Mouse (Mus musculus): ENCODE measurements around the gene Rnf224. TPM values are rescaled to one million over a fixed set of nuclear protein-coding genes. Genes with fewer than 3 reads are reported as not detected.

Rnf224 gene
- total and polyA plus RNA-seq, 3 experiments: 0.10 TPM; not detected in 2

DNA sequence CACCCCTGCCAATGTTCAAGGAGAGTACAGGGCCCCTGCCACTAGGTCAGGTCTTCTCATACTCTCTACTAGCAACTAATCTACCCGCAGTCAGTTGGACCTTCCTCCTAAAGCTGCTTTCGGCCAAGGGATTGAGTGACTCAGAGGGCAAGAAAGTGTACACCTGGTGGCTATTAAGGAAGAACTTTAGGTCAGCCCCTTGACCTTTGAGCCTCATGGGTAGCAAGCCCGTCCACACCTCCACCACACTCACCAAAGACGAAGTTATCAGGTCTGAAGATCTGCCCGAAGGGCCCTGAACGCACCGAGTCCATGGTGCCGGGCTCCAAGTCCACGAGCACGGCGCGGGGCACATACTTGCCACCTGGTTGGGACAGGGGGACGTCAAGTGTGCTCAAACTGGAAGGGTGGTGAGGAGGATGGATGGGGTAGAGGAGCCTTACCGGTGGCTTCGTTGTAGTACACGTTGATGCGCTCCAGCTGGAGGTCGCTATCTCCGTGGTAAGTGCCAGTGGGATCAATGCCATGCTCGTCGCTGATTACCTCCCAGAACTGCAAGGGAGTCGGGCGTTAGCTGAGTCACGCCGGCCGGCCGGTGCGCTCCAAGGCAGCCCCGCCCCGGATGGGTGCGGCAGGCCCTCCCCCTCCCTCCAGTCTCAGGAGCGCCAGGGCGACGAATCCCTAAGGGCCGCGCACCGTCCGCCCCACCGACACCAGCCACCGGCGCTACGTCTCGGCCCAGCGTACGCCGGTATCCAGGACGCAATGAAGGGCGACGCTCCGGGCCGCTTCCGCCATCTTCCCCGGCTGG lies 12.7 kb downstream of the Rnf224 start (continued):
- TF ChIP-seq NELFE (IDR thresholded peaks at IDR 0.05; ENCODE audit: low read depth, low read length): no peak
- no peak for TF ChIP-seq SMC3 (IDR thresholded peaks at IDR 0.05; ENCODE audit: low read depth, low read length)
- peak; percentile 31; the same call in 1 of the 2 replicates for TF ChIP-seq TBP (IDR thresholded peaks at IDR 0.05; ENCODE audit: low read depth, low read length)
- peak; percentile 59; the same call in 1 of the 2 replicates for TF ChIP-seq MAFK (IDR thresholded peaks at IDR 0.05; ENCODE audit: borderline replicate concordance, low read depth, low read length)

DNA sequence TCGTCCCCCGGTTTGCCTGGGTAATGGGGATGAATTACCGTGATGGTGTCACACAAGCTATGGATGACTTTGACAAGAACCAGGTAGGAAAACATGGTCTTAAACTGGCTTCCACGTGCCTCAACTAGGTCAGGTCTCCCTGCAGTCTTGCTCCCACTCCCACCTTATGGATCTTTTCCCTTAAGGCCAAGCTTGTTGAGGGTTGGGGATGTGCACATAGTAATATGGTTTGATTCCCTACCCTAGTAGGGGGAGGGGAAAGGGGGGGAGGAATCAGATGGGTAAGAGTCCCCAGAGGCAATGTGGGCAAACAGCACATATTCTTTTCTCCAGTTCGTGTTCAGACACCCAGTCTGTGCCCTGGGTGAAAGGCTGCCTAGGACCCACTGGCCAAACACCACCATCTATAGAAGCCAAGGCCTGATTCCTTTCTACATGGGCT lies 15.2 kb downstream of the Rnf224 start:
- no peak overlapping the region for H3K27ac ChIP-seq (ENCODE audit: control insufficient read depth, low read depth, low read length)
- no peaks in the 10 kb centered on the region for H3K9me3 ChIP-seq (replicated peaks; ENCODE audit: insufficient read depth, low read length)
- H3K79me2 ChIP-seq (ENCODE audit: control insufficient read depth, insufficient read depth, low read length, poor library complexity): peaks cover 17% of the 10 kb centered on the region
- H3K36me3 ChIP-seq (ENCODE audit: control insufficient read depth in 1 of 2, insufficient read depth in 2 of 2, low read length in 2 of 2): peaks cover 6 to 9% of the 10 kb centered on the region in 2 experiments
- peak; percentile 95 for TF ChIP-seq POLR2AphosphoS2 (IDR thresholded peaks at IDR 0.05; ENCODE audit: low read length)
- TF ChIP-seq CTCF (IDR thresholded peaks at IDR 0.05 in 2 of 3, conservative IDR thresholded peaks at IDR 0.05 in 1 of 3; ENCODE audit: control insufficient read depth in 1 of 3, insufficient read depth in 1 of 3, low read depth in 2 of 3, low read length in 3 of 3, poor library complexity in 1 of 3, severe bottlenecking in 1 of 3): no peak
- TF ChIP-seq MYC (IDR thresholded peaks at IDR 0.05; ENCODE audit: low read depth, low read length): 0 out of 2 replicates have a peak, but pooled peaks have one; percentile 27
- TF ChIP-seq POLR2AphosphoS5 (IDR thresholded peaks at IDR 0.05; ENCODE audit: borderline replicate concordance, low read depth, low read length): peak; percentile 89
- peak; percentile 21; the same call in 1 of the 2 replicates for TF ChIP-seq CHD2 (IDR thresholded peaks at IDR 0.05; ENCODE audit: low read length)
- TF ChIP-seq BHLHE40 (IDR thresholded peaks at IDR 0.05; ENCODE audit: borderline replicate concordance, low read depth, low read length): no peak
- TF ChIP-seq POLR2A (IDR thresholded peaks at IDR 0.05; ENCODE audit: control insufficient read depth in 1 of 2, insufficient read depth in 1 of 2, low read depth in 1 of 2, low read length in 2 of 2, poor library complexity in 1 of 2): peak; percentile 61 to 77; a peak in 3 of 4 replicates
- no peak for TF ChIP-seq KAT2A (conservative IDR thresholded peaks at IDR 0.05; ENCODE audit: low read depth, low read length)
- 0 out of 2 replicates have a peak, but pooled peaks have one; percentile 11 for TF ChIP-seq SIN3A (IDR thresholded peaks at IDR 0.05; ENCODE audit: low read length)
- DNase-seq (ENCODE audit: low read depth, low spot score): peak; percentile 66
- H3K4me1 ChIP-seq (ENCODE audit: control insufficient read depth in 1 of 2, insufficient read depth in 2 of 2, low read length in 2 of 2): peaks cover 4 to 8% of the 10 kb centered on the region in 2 experiments; a peak in 3 of 4 replicates
- H3K4me3 ChIP-seq (ENCODE audit: control insufficient read depth in 1 of 2, insufficient read depth in 1 of 2, low read depth in 2 of 2, low read length in 2 of 2): no peak overlapping the region
- H3K27me3 ChIP-seq (ENCODE audit: control insufficient read depth in 1 of 2, insufficient read depth in 2 of 2, low read length in 2 of 2): no peaks in the 10 kb centered on the region
- H3K9ac ChIP-seq (ENCODE audit: control insufficient read depth, low read depth, low read length, poor library complexity, severe bottlenecking): no peak overlapping the region

DNA sequence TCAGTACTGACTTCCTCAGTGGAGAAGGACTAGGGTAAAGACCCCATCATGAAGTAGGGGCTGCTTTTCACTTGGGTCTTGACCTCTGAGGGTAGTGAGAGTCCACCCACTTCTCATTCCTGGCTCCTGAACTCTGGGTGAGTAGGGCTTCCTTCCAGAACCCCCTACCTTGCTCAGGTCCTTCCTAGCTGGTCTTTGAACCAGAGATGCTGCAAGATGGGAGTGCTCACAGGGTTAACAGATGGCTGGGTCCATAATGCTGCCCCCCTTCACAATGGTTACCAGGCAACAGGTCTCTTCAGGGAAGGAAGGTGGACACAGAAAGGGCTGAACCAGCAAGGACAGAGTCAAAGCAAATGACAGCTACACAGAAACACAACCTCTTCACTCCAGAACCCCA lies 18.1 kb downstream of the Rnf224 start, which contains the start of gene Fam166a:
Gene Fam166a, plus strand, starts transcription at position 301 of the 400 bp plus-strand sequence.
- Histone ChIP-seq H3K79me2 (ENCODE audit: control insufficient read depth, insufficient read depth, low read length, poor library complexity) (peaks cover 4% of the 10 kb centered on the region), H3K4me3 (ENCODE audit: control insufficient read depth in 1 of 2, insufficient read depth in 1 of 2, low read depth in 2 of 2, low read length in 2 of 2) (no peak within 1 kb of the TSS), H3K27ac (ENCODE audit: control insufficient read depth, low read depth, low read length) (no peak within 1 kb of the TSS), H3K4me1 (ENCODE audit: control insufficient read depth in 1 of 2, insufficient read depth in 2 of 2, low read length in 2 of 2) (no peaks in the 10 kb centered on the region; a peak in 1 of 4 replicates), H3K27me3 (ENCODE audit: control insufficient read depth in 1 of 2, insufficient read depth in 2 of 2, low read length in 2 of 2) (no peaks in the 10 kb centered on the region), H3K9ac (ENCODE audit: control insufficient read depth, low read depth, low read length, poor library complexity, severe bottlenecking) (no peak within 1 kb of the TSS), H3K9me3 (replicated peaks; ENCODE audit: insufficient read depth, low read length) (no peaks in the 10 kb centered on the region), H3K36me3 (ENCODE audit: control insufficient read depth in 1 of 2, insufficient read depth in 2 of 2, low read length in 2 of 2) (peaks cover 2 to 3% of the 10 kb centered on the region in 2 experiments; a peak in 3 of 4 replicates)
- DNase-seq (ENCODE audit: low read depth, low spot score): no peak
- TF ChIP-seq ZC3H11A (IDR thresholded peaks at IDR 0.05; ENCODE audit: low read depth, low read length) (no peak), ZNF384 (IDR thresholded peaks at IDR 0.05; ENCODE audit: low read depth, low read length) (no peak), GABPA (IDR thresholded peaks at IDR 0.05; ENCODE audit: low read depth, low read length) (no peak)
